Comparison of ENCODE assay signal across 10 mouse cellular contexts in the genomic region with DNA sequence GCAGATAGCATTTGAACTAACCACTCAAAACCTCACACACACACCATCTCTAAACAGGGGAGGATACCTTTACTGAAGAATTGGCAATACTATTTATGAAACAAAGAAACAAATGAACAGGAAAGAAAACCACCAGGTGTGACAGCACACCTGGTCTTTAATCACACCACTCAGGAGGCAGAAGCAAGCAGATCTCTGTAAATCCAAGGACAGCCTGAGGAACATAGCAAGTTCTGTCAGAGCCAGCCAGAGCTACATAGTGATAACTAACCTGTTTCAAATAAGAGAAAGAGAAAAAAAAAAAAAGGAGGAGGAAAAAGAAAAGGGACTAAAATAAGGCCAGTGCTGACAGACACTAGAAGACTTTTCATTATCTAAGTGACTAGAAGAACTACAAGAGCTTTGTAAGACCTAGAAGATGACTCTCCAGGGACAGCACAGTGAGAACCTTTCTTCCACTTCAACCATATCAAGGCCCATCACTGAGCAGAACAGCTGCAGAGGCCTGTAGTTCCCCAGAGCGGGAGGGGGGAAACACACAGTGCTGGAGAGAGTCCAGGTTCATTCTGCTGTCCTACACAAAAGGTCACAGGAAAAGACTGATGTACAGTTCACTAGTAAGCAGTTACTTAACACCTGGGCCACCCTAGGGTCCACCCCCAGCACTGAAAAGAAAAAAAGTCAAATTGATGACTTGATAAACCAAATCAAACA. TPM values are rescaled to one million over a fixed set of nuclear protein-coding genes. Genes with fewer than 3 reads are reported as not detected.
DNase-seq lines count a peak whose midpoint lies in the region; ATAC-seq and TF ChIP-seq lines count a peak whose summit lies in the region.
"Had no signal": no experiment of that assay in that cellular context is flagged by ENCODE, and none has a peak within 500 bp of the region (broad histone marks: within the 10 kb centered on the region; RNA-seq: fewer than 3 reads in every experiment).

No protein-coding gene starts in this region.

- H3K9ac ChIP-seq in heart, adult 2 months (ENCODE audit: low read depth, low read length), result no peak overlapping the region
- no peak overlapping the region for H3K9ac ChIP-seq in forebrain, embryonic 13.5 days
- H3K9ac ChIP-seq: limb, embryonic 12.5 days; neural tube, embryonic 12.5 days had no signal

- TF ChIP-seq CTCF in left cerebral cortex, adult 2 months (IDR thresholded peaks at IDR 0.05), result no peak
- TF ChIP-seq CTCF in heart, adult 2 months (IDR thresholded peaks at IDR 0.05), result no peak

- H3K4me1 ChIP-seq in heart, adult 2 months (ENCODE audit: control insufficient read depth, insufficient read depth, low read length), result peaks cover 28% of the 10 kb centered on the region
- H3K4me1 ChIP-seq in forebrain, embryonic 13.5 days, result peaks cover 25% of the 10 kb centered on the region

- no peak overlapping the region for H3K4me2 ChIP-seq in forebrain, embryonic 13.5 days
- H3K4me2 ChIP-seq: limb, embryonic 12.5 days; neural tube, embryonic 12.5 days had no signal

- H3K27ac ChIP-seq in left cerebral cortex, adult 2 months, result peak overlapping the region; percentile 21; the same call in 1 of the 2 replicates
- H3K27ac ChIP-seq in heart, adult 2 months, result peak overlapping the region; percentile 47; the same call in 1 of the 2 replicates
- H3K27ac ChIP-seq in forebrain, embryonic 13.5 days, result no peak overlapping the region
- H3K27ac ChIP-seq: limb, embryonic 12.5 days; neural tube, embryonic 12.5 days had no signal

- TF ChIP-seq POLR2A in heart, adult 2 months (IDR thresholded peaks at IDR 0.05; ENCODE audit: insufficient read depth, low read depth, low read length), result no peak

- no peaks in the 10 kb centered on the region for H3K27me3 ChIP-seq in heart, adult 2 months (ENCODE audit: control insufficient read depth, insufficient read depth, low read length)
- no peaks in the 10 kb centered on the region for H3K27me3 ChIP-seq in forebrain, embryonic 13.5 days
- H3K27me3 ChIP-seq: limb, embryonic 12.5 days; neural tube, embryonic 12.5 days had no signal

- peak; percentile 17 for ATAC-seq in CD4-positive, CD25-positive, alpha-beta regulatory T cell, adult 4 months
- 0 out of 2 replicates have a peak, but pooled peaks have one; percentile 38 for ATAC-seq in megakaryocyte progenitor cell, adult 5-6 weeks (replicated peaks; ENCODE audit: poor library complexity)
- ATAC-seq in forebrain, embryonic 13.5 days, result no peak
- ATAC-seq: hindbrain, embryonic 16.5 days had no signal

- H3K4me3 ChIP-seq in left cerebral cortex, adult 2 months, result no peak overlapping the region
- no peak overlapping the region for H3K4me3 ChIP-seq in heart, adult 2 months
- no peak overlapping the region for H3K4me3 ChIP-seq in forebrain, embryonic 13.5 days
- H3K4me3 ChIP-seq: limb, embryonic 12.5 days; neural tube, embryonic 12.5 days had no signal

- peaks cover 8% of the 10 kb centered on the region; the same call in 1 of the 2 replicates for H3K79me2 ChIP-seq in heart, adult 2 months (replicated peaks; ENCODE audit: control insufficient read depth, insufficient read depth, low read length)

- H3K36me3 ChIP-seq in heart, adult 2 months (ENCODE audit: control insufficient read depth, insufficient read depth, low read length), result peaks cover 33% of the 10 kb centered on the region
- H3K36me3 ChIP-seq in forebrain, embryonic 13.5 days (ENCODE audit: poor library complexity, severe bottlenecking), result no peaks in the 10 kb centered on the region
- H3K36me3 ChIP-seq: limb, embryonic 12.5 days; neural tube, embryonic 12.5 days had no signal

- H3K9me3 ChIP-seq in forebrain, embryonic 13.5 days (replicated peaks), result no peaks in the 10 kb centered on the region
- H3K9me3 ChIP-seq: limb, embryonic 12.5 days; neural tube, embryonic 12.5 days had no signal

- no peak for TF ChIP-seq EP300 in heart, adult 2 months (IDR thresholded peaks at IDR 0.05; ENCODE audit: insufficient read depth, low read depth, low read length)

- WGBS in heart, adult 2 months, result 0% methylated on average over 1 of the region's 1 CpGs
- WGBS in forebrain, embryonic 13.5 days, result 70% methylated on average over 1 of the region's 1 CpGs

- no peak for DNase-seq in left cerebral cortex, adult 2 months (ENCODE audit: extremely low spot score in 1 of 2, low spot score in 2 of 2)
- no peak for DNase-seq in left cerebral cortex, postnatal 4 days
- DNase-seq in heart, adult 2 months, result peak in 1 of 2 experiments; percentile 60
- DNase-seq in cerebellum, postnatal 4 days (ENCODE audit: low spot score in 2 of 2), result no peak

- intact Hi-C loops in left cerebral cortex, adult 2 months (cut with DNase I), result no loop called here
- intact Hi-C loops in left cerebral cortex, postnatal 4 days (cut with DNase I), result no loop called here
- intact Hi-C loops in heart, adult 2 months (cut with DNase I), result no loop called here

RNA-seq across cellular contexts. Expression of a gene that starts 9.2 kb away (rescaled TPM):
- 100 to 1,000 TPM; 122 to 126 TPM for total RNA-seq in left cerebral cortex, adult 2 months (2021)
- 100 to 1,000 TPM; 104 to 107 TPM for total RNA-seq in left cerebral cortex, postnatal 4 days (2021)
- 100 to 1,000 TPM; 369 to 477 TPM for polyA plus RNA-seq in CD4-positive, CD25-positive, alpha-beta regulatory T cell, adult 4 months (2017; shearing (Covaris generic))
- total RNA-seq in heart, adult 2 months (2021), result 10 to 100 TPM; 22.0 to 23.3 TPM
- polyA plus RNA-seq in heart, adult 2 months (2012; rRNA removed), result 24.7 and 41.3 TPM in 2 replicates
- total RNA-seq in megakaryocyte progenitor cell, adult 5-6 weeks (2015), result 39.1 and 41.1 TPM in 2 replicates
- 51.9 and 52.0 TPM in 2 replicates for total RNA-seq in megakaryocyte progenitor cell, adult 5-6 weeks (2017)
- 204 and 230 TPM in 2 replicates for polyA plus RNA-seq in forebrain, embryonic 13.5 days (2015; fragmentation: Nextera tagmentation; extraction: Ambion mirVana)
